Comparison of ENCODE assay signal across 24 mouse cellular contexts in the genomic region with DNA sequence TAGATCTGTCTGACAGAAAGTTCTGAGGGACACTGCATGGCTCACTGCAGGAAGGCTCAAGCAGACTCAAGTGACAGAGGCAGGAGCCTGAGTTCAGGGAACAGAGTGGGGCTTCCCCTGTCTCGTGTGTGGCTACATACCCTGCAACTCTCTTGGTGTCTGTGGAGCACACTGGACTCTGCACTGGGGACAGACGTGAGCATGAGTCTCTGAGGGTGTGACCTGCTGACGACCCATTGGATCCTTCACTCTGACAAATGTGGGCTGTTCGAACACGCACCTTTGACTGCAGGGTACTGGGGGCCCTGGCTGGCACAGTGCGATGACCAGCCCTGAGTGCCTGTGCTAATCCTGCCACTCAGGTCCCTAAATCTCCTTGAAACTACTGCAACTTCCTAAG.
A peak's percentile ranks its signal among the peaks of the same experiment; 100 is the strongest.
DNase-seq lines count a peak whose midpoint lies in the region; ATAC-seq lines count a peak whose summit lies in the region.
"Had no signal": no experiment of that assay in that cellular context is flagged by ENCODE, and none has a peak within 500 bp of the region (broad histone marks: within the 10 kb centered on the region; RNA-seq: fewer than 3 reads in every experiment).

No protein-coding gene starts in this region.

- intact Hi-C loops in heart, postnatal 10 days (cut with DNase I): no loop called here

- ATAC-seq in intestine, embryonic 16.5 days: peak; percentile 85
- ATAC-seq in stomach, embryonic 15.5 days (ENCODE audit: insufficient read depth, low FRiP score, low read depth): peak; percentile 43; the same call in 1 of the 2 replicates
- ATAC-seq: forebrain, embryonic 13.5 days; forebrain, embryonic 16.5 days; hindbrain, embryonic 16.5 days had no signal

- H3K9me3 ChIP-seq in heart, embryonic 10.5 days: no peaks in the 10 kb centered on the region
- H3K9me3 ChIP-seq in intestine, embryonic 16.5 days (ENCODE audit: control insufficient read depth, low read length): no peaks in the 10 kb centered on the region
- no peaks in the 10 kb centered on the region for H3K9me3 ChIP-seq in stomach, embryonic 15.5 days
- H3K9me3 ChIP-seq: forebrain, embryonic 10.5 days; forebrain, embryonic 13.5 days; G1E; hindbrain, embryonic 10.5 days; hindbrain, embryonic 13.5 days had no signal

- no peak overlapping the region for H3K4me2 ChIP-seq in intestine, embryonic 16.5 days (ENCODE audit: low read depth, low read length)
- no peak overlapping the region for H3K4me2 ChIP-seq in stomach, embryonic 15.5 days
- H3K4me2 ChIP-seq: forebrain, embryonic 13.5 days; heart, embryonic 11.5 days; hindbrain, embryonic 13.5 days had no signal

- no peaks in the 10 kb centered on the region; the same call in 1 of the 2 replicates for H3K4me1 ChIP-seq in heart, embryonic 10.5 days
- peaks cover 6% of the 10 kb centered on the region; the same call in 1 of the 2 replicates for H3K4me1 ChIP-seq in intestine, embryonic 16.5 days (ENCODE audit: control insufficient read depth, insufficient read depth, low read length)
- H3K4me1 ChIP-seq in stomach, embryonic 15.5 days: no peaks in the 10 kb centered on the region

- H3K36me3 ChIP-seq in heart, embryonic 10.5 days: no peaks in the 10 kb centered on the region
- no peaks in the 10 kb centered on the region for H3K36me3 ChIP-seq in intestine, embryonic 16.5 days (ENCODE audit: control insufficient read depth, insufficient read depth, low read length)
- H3K36me3 ChIP-seq in stomach, embryonic 15.5 days: no peaks in the 10 kb centered on the region
- H3K36me3 ChIP-seq: forebrain, embryonic 10.5 days; G1E; hindbrain, embryonic 10.5 days; hindbrain, embryonic 13.5 days had no signal

- WGBS in heart, embryonic 10.5 days: 76% methylated on average over 6 of the region's 6 CpGs
- 62% methylated on average over 6 of the region's 6 CpGs for WGBS in intestine, embryonic 16.5 days
- 53% methylated on average over 6 of the region's 6 CpGs for WGBS in stomach, embryonic 15.5 days

- no peak overlapping the region for H3K27ac ChIP-seq in heart, embryonic 10.5 days
- no peak overlapping the region for H3K27ac ChIP-seq in intestine, embryonic 16.5 days (ENCODE audit: low read length)
- 0 out of 2 replicates have a peak overlapping the region, but pooled peaks have one; percentile 2 for H3K27ac ChIP-seq in stomach, embryonic 15.5 days
- H3K27ac ChIP-seq: forebrain, embryonic 10.5 days; forebrain, embryonic 13.5 days; hindbrain, embryonic 10.5 days; hindbrain, embryonic 13.5 days had no signal

- no peaks in the 10 kb centered on the region for H3K27me3 ChIP-seq in heart, embryonic 10.5 days (ENCODE audit: insufficient read depth, poor library complexity, severe bottlenecking)
- H3K27me3 ChIP-seq in intestine, embryonic 16.5 days (replicated peaks; ENCODE audit: control insufficient read depth, insufficient read depth, low read length): no peaks in the 10 kb centered on the region
- H3K27me3 ChIP-seq in stomach, embryonic 15.5 days (replicated peaks): no peaks in the 10 kb centered on the region
- H3K27me3 ChIP-seq: forebrain, embryonic 13.5 days; hindbrain, embryonic 13.5 days had no signal

- peak; percentile 71 for DNase-seq in heart, embryonic 10.5 days (ENCODE audit: low spot score)
- no peak for DNase-seq in heart, postnatal 10 days
- no peak for DNase-seq in lung, postnatal 25 days (ENCODE audit: low spot score)
- DNase-seq in cerebellum, adult 8-10 months: no peak
- no peak for DNase-seq in MN1 (ENCODE audit: low spot score)
- DNase-seq: adrenal gland, adult 2 months; adrenal gland, postnatal 14 days; B cell, adult 2 months; cerebellum, adult 11-12 months; cerebellum, adult 9-10 months; cerebellum, postnatal 14 days; gastrocnemius, postnatal 10 days; heart, adult 18-20 months; heart, postnatal 36 days had no signal

- no peak overlapping the region for H3K9ac ChIP-seq in intestine, embryonic 16.5 days (ENCODE audit: low read depth, low read length)
- H3K9ac ChIP-seq in stomach, embryonic 15.5 days: no peak overlapping the region
- H3K9ac ChIP-seq: forebrain, embryonic 13.5 days; hindbrain, embryonic 13.5 days had no signal

- H3K4me3 ChIP-seq in heart, embryonic 10.5 days: no peak overlapping the region
- H3K4me3 ChIP-seq in intestine, embryonic 16.5 days (ENCODE audit: low read length): no peak overlapping the region
- no peak overlapping the region for H3K4me3 ChIP-seq in stomach, embryonic 15.5 days (replicated peaks)
- H3K4me3 ChIP-seq: forebrain, embryonic 10.5 days; forebrain, embryonic 13.5 days; hindbrain, embryonic 10.5 days; hindbrain, embryonic 13.5 days had no signal
